Mouse (Mus musculus): ENCODE measurements around the gene Gm853. TPM values are rescaled to one million over a fixed set of nuclear protein-coding genes. Genes with fewer than 3 reads are reported as not detected.

The Gm853 gene
- total RNA-seq (2014; fragmentation: Nextera tagmentation) (not detected in 2 replicates), total RNA-seq (2017) (0.05 TPM in 1 of 2 replicates, not detected in the other), polyA plus RNA-seq (2012) (not detected in 2 replicates)

DNA sequence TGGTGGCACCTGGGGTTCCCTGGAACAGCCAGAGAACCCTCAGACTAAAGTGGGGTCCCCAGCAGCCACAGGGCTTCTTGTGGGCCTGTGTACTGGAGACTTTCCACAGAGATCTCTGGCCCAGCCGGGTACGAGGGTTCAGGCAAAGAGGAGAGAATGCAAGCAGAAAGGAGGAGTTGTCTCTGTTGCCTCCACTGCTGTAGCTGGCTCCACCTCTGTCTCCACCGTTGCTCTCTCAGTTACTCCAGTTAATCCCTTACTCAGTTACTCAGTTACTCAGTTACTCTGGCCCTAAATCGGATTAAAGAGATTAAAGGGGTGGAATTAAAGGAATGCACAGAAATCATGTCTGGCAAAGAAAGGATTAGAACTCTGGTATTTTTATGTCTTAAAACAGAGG, at the start of gene Gm853:
TSS of gene Gm853 (minus strand) at position 223 of the 400 bp plus-strand sequence.
- H3K4me1 ChIP-seq (ENCODE audit: insufficient read depth, low read depth, low read length): peaks cover 2% of the 10 kb centered on the region; the same call in 1 of the 2 replicates

DNA sequence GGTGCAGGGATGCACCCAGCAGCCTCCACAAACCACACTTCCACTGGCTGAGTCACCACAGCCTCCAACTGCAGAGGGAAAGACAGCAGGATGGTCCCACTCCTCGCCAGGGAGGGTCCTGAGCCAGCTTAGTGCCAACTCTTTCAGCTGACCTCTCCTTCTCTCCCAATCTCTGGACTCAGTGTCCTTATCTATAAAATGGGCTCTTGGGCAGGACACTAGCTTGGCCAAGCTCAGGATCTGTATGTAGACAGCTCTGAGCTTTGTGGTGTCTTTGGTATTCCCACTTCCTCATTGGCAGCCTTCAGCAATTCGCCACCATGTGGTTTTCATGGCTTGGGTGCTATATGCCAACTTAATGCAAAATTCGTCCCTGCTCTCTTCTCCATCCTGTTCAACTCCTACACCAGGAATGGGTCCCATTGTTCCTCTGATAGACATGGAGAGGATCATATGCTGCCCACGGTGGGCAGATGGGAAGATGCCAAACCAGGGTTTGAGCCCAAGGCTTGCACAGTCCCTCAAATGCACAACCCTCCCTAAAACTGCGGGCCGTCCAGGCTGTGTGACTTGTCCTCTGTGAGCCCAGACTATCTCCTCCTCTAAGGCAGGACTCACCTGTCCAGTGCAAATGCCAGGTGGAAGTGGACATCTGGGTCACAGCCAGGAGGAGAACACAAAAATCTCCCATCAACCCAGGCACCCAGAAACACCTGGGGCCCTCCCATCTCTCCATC, 48.6 kb upstream of the Gm853 start:
- H3K9me3 ChIP-seq (replicated peaks): no peaks in the 10 kb centered on the region
- no peak for TF ChIP-seq CTCF (IDR thresholded peaks at IDR 0.05; ENCODE audit: low read depth, low read length)
- no peak for TF ChIP-seq TAL1 (conservative IDR thresholded peaks at IDR 0.05; ENCODE audit: low read depth, low read length)
- no peak for TF ChIP-seq POLR2AphosphoS5 (IDR thresholded peaks at IDR 0.05; ENCODE audit: insufficient replicate concordance, low read depth, low read length)
- no peak for TF ChIP-seq GATA1 (IDR thresholded peaks at IDR 0.05; ENCODE audit: borderline replicate concordance, low read length)
- no peak for TF ChIP-seq GATA2 (IDR thresholded peaks at IDR 0.05; ENCODE audit: borderline replicate concordance, low read depth, low read length)
- no peaks in the 10 kb centered on the region; the same call in 1 of the 2 replicates for H3K4me1 ChIP-seq (ENCODE audit: insufficient read depth, low read depth, low read length)
- H3K36me3 ChIP-seq (replicated peaks): no peaks in the 10 kb centered on the region
- DNase-seq (ENCODE audit: low spot score) (no peak), ATAC-seq (ENCODE audit: extremely low read depth, insufficient number of reproducible peaks, low FRiP score, poor library complexity, severe bottlenecking) (no peak)
- H3K4me3 ChIP-seq (ENCODE audit: low read depth, low read length): no peak overlapping the region
- H3K27me3 ChIP-seq (ENCODE audit: insufficient read depth, low read length): peaks cover 40% of the 10 kb centered on the region

More for the DNA sequence above, at the start of gene Gm853:
- Histone ChIP-seq H3K36me3 (replicated peaks) (no peaks in the 10 kb centered on the region), H3K4me3 (ENCODE audit: low read depth, low read length) (no peak within 1 kb of the TSS), H3K9me3 (replicated peaks) (no peaks in the 10 kb centered on the region), H3K27me3 (ENCODE audit: insufficient read depth, low read length) (peaks cover 47% of the 10 kb centered on the region)
- no peak for ATAC-seq (ENCODE audit: extremely low read depth, insufficient number of reproducible peaks, low FRiP score, poor library complexity, severe bottlenecking)
- DNase-seq (ENCODE audit: low spot score): no peak
- TF ChIP-seq TAL1 (conservative IDR thresholded peaks at IDR 0.05; ENCODE audit: low read depth, low read length) (no peak), CTCF (IDR thresholded peaks at IDR 0.05; ENCODE audit: low read depth, low read length) (no peak), GATA1 (IDR thresholded peaks at IDR 0.05; ENCODE audit: borderline replicate concordance, low read length) (no peak), POLR2AphosphoS5 (IDR thresholded peaks at IDR 0.05; ENCODE audit: insufficient replicate concordance, low read depth, low read length) (no peak), GATA2 (IDR thresholded peaks at IDR 0.05; ENCODE audit: borderline replicate concordance, low read depth, low read length) (no peak)

DNA sequence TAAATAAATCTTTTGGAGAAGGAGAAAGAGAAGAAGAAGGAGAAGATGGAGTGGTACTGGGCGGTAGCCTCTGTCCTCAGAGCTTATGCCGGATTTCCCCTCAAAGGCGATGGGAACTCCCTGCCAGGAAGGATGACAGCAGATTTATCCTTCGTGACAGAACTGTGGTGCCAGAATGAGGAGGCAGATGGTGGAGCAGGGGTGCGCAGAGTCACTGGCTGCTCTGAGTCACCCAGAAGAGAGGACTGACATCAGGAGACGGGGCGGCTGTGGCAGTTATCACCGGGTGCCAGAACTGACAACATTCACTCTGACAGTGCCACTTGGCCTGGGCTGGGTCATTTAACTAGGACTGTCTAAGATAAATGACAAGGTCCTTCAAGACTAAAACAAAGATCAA, 47.9 kb upstream of the Gm853 start:
- ATAC-seq (ENCODE audit: extremely low read depth, insufficient number of reproducible peaks, low FRiP score, poor library complexity, severe bottlenecking) (no peak), DNase-seq (ENCODE audit: low spot score) (no peak)
- peaks cover 33% of the 10 kb centered on the region for H3K27me3 ChIP-seq (ENCODE audit: insufficient read depth, low read length)
- H3K4me3 ChIP-seq (ENCODE audit: low read depth, low read length): no peak overlapping the region
- H3K4me1 ChIP-seq (ENCODE audit: insufficient read depth, low read depth, low read length): no peaks in the 10 kb centered on the region; the same call in 1 of the 2 replicates
- H3K36me3 ChIP-seq (replicated peaks): no peaks in the 10 kb centered on the region
- H3K9me3 ChIP-seq (replicated peaks): no peaks in the 10 kb centered on the region
- TF ChIP-seq POLR2AphosphoS5 (IDR thresholded peaks at IDR 0.05; ENCODE audit: insufficient replicate concordance, low read depth, low read length): no peak
- TF ChIP-seq GATA2 (IDR thresholded peaks at IDR 0.05; ENCODE audit: borderline replicate concordance, low read depth, low read length): no peak
- TF ChIP-seq CTCF (IDR thresholded peaks at IDR 0.05; ENCODE audit: low read depth, low read length): no peak
- TF ChIP-seq TAL1 (conservative IDR thresholded peaks at IDR 0.05; ENCODE audit: low read depth, low read length): no peak
- no peak for TF ChIP-seq GATA1 (IDR thresholded peaks at IDR 0.05; ENCODE audit: borderline replicate concordance, low read length)

DNA sequence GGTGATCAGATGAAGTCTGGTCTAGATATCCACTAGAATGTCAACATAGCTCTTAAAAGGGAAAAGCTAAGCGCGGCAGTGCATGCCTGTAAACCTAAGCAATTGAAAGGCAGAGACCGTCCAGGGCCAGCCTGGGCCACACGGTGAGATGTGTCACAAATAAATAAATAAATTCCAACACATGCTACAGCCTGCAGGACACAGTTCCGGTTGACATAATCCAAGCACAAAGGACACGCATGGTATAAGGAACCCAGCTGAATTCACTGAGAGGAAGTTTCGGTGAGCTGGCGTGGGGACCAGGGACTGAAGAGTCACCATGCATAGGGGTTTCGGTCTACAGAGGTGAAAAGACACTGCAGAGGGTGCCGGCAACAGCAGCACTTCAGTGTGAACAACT, 46.5 kb upstream of the Gm853 start:
- H3K27me3 ChIP-seq (ENCODE audit: insufficient read depth, low read length): peaks cover 22% of the 10 kb centered on the region
- H3K4me1 ChIP-seq (ENCODE audit: insufficient read depth, low read depth, low read length): no peaks in the 10 kb centered on the region; the same call in 1 of the 2 replicates
- H3K36me3 ChIP-seq (replicated peaks): no peaks in the 10 kb centered on the region
- no peak overlapping the region for H3K4me3 ChIP-seq (ENCODE audit: low read depth, low read length)
- H3K9me3 ChIP-seq (replicated peaks): no peaks in the 10 kb centered on the region
- TF ChIP-seq GATA2 (IDR thresholded peaks at IDR 0.05; ENCODE audit: borderline replicate concordance, low read depth, low read length) (no peak), CTCF (IDR thresholded peaks at IDR 0.05; ENCODE audit: low read depth, low read length) (no peak), GATA1 (IDR thresholded peaks at IDR 0.05; ENCODE audit: borderline replicate concordance, low read length) (no peak), POLR2AphosphoS5 (IDR thresholded peaks at IDR 0.05; ENCODE audit: insufficient replicate concordance, low read depth, low read length) (no peak), TAL1 (conservative IDR thresholded peaks at IDR 0.05; ENCODE audit: low read depth, low read length) (no peak)
- DNase-seq (ENCODE audit: low spot score) (no peak), ATAC-seq (ENCODE audit: extremely low read depth, insufficient number of reproducible peaks, low FRiP score, poor library complexity, severe bottlenecking) (no peak)

DNA sequence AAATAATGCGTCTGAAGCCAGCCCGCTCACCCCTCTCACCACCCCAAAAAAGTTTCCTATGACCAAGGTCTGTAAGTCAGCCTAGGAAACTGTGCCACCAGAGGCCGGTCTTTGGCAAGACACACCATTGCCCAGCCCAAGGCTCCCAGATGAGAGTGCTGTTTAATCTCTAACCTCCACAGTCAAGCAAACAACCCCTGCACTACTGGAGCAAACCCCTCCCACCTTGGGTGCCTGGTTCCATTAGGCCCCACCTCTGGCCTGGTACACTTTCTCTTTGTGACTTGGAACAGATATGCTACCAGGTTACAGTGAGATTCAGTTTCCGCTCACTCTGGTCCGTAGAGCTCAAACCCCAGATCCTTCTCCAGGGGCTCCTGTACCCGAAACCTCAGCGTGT, 44.9 kb upstream of the Gm853 start:
- H3K27me3 ChIP-seq (ENCODE audit: insufficient read depth, low read length): peaks cover 15% of the 10 kb centered on the region
- H3K9me3 ChIP-seq (replicated peaks): no peaks in the 10 kb centered on the region
- no peaks in the 10 kb centered on the region; the same call in 1 of the 2 replicates for H3K4me1 ChIP-seq (ENCODE audit: insufficient read depth, low read depth, low read length)
- no peak for TF ChIP-seq GATA1 (IDR thresholded peaks at IDR 0.05; ENCODE audit: borderline replicate concordance, low read length)
- no peak for TF ChIP-seq TAL1 (conservative IDR thresholded peaks at IDR 0.05; ENCODE audit: low read depth, low read length)
- no peak for TF ChIP-seq POLR2AphosphoS5 (IDR thresholded peaks at IDR 0.05; ENCODE audit: insufficient replicate concordance, low read depth, low read length)
- no peak for TF ChIP-seq GATA2 (IDR thresholded peaks at IDR 0.05; ENCODE audit: borderline replicate concordance, low read depth, low read length)
- TF ChIP-seq CTCF (IDR thresholded peaks at IDR 0.05; ENCODE audit: low read depth, low read length): no peak
- H3K4me3 ChIP-seq (ENCODE audit: low read depth, low read length): no peak overlapping the region
- no peaks in the 10 kb centered on the region for H3K36me3 ChIP-seq (replicated peaks)
- no peak for DNase-seq (ENCODE audit: low spot score)
- no peak for ATAC-seq (ENCODE audit: extremely low read depth, insufficient number of reproducible peaks, low FRiP score, poor library complexity, severe bottlenecking)

DNA sequence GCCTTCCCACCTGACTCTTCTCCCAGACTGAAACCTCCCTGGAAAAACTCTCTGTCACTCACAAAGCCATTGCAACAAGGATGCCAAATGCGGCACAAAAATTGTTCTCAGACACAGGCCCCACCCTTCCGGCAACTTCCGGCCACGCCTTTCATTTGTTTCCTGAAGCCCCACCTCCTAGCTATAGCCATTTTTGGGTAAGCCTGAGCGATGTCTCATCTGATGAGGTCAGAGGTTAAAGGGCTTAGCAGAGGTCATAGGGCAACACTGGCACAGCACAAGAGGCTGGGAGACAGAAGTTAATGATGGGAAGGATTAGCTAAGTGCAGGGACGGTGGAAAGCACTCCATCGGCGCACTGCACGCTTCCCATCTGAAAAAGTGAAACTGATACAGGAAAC, 44.4 kb upstream of the Gm853 start:
- DNase-seq (ENCODE audit: low spot score) (no peak), ATAC-seq (ENCODE audit: extremely low read depth, insufficient number of reproducible peaks, low FRiP score, poor library complexity, severe bottlenecking) (no peak)
- H3K36me3 ChIP-seq (replicated peaks): no peaks in the 10 kb centered on the region
- no peak overlapping the region for H3K4me3 ChIP-seq (ENCODE audit: low read depth, low read length)
- no peaks in the 10 kb centered on the region; the same call in 1 of the 2 replicates for H3K4me1 ChIP-seq (ENCODE audit: insufficient read depth, low read depth, low read length)
- no peaks in the 10 kb centered on the region for H3K9me3 ChIP-seq (replicated peaks)
- no peak for TF ChIP-seq POLR2AphosphoS5 (IDR thresholded peaks at IDR 0.05; ENCODE audit: insufficient replicate concordance, low read depth, low read length)
- TF ChIP-seq GATA2 (IDR thresholded peaks at IDR 0.05; ENCODE audit: borderline replicate concordance, low read depth, low read length): no peak
- TF ChIP-seq TAL1 (conservative IDR thresholded peaks at IDR 0.05; ENCODE audit: low read depth, low read length): no peak
- no peak for TF ChIP-seq GATA1 (IDR thresholded peaks at IDR 0.05; ENCODE audit: borderline replicate concordance, low read length)
- no peak for TF ChIP-seq CTCF (IDR thresholded peaks at IDR 0.05; ENCODE audit: low read depth, low read length)
- peaks cover 12% of the 10 kb centered on the region for H3K27me3 ChIP-seq (ENCODE audit: insufficient read depth, low read length)
